Mouse (Mus musculus): ENCODE measurements at regions not wholly inside any gene's neighbourhood (a gene's known extent, or its start where the extent isn't known, plus 50 kb on each side); places are given as distances from the start of the nearest gene placed in this dataset.

GRCm38 (mm10) chr15:13859193-13859592, 685.7 kb upstream of the Cdh6 start:
- DNase-seq, result no peak
- intact Hi-C loops (cut with DNase I), result loop anchor here (2.0 to 10.0 kb wide), 2 partner anchors 684 to 726 kb away; partner anchors contain the start of gene Cdh6

DNA sequence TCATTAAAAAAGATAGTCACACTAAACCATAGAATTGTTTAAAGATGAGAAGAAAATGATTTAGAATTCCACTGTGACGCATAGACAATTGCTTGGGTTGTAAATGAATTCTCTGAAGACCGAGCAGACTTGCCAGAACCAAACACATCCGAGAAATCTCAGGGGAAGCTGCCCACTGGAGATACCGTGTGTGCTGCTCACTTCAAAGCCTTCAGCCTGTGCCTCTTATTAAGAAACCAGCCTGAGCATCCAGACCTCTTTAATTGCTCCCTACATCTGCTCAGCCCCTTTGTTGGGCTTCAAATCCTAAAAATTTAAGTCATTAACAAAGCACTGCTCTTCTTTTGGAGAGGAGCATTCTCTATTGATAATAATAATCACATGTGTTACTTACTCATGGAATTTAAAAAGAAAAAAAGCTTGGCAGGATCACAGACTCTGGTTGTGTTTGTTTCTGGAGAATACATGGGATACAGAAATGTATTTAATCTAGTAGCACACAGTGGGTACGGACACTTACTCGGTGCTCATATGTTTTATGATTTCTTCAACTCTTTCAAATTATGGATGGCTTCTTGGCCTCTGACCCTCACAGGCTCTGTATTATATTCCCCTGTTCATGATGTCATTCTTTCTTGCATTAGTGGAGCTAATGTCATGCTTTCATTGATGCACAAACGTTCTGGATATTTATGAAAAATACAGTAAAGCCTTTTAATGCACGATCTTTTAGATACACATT, 680.8 kb upstream of the Cdh6 start:
- no peak for DNase-seq
- intact Hi-C loops (cut with DNase I), result loop anchor here (10.0 kb wide), 1 partner anchor 679 kb away; the partner anchor contains the start of gene Cdh6
